Mouse (Mus musculus) layer of hippocampus, adult 2 months (tissue): ENCODE results near the gene Vmn1r230. TPM values are rescaled to one million over a fixed set of nuclear protein-coding genes. Genes with fewer than 3 reads are reported as not detected.

Experiments used
- DNase-seq, 2 experiments: peaks; one replicate each; pipeline ENCODE4 v3.0.0; 2022; ENCODE audit warnings: low spot score in 2 of 2
- H3K27ac ChIP-seq: fragments of 200-600 bp; 2 replicates; pipeline ENCODE4 v1.8.1; 2022
- H3K4me3 ChIP-seq: fragments of 200-600 bp; 2 replicates; pipeline ENCODE4 v1.8.1; 2022; ENCODE audit warnings: mild to moderate bottlenecking
- CTCF ChIP-seq: fragments of 200-600 bp; conservative IDR thresholded peaks from 2 replicates; pipeline ENCODE4 v1.8.1; 2022; ENCODE audit warnings: antibody characterized with exemption, mild to moderate bottlenecking, moderate library complexity
- long read RNA-seq, 2 experiments: library from polyadenylated mRNA; stranded (forward); transcript quantifications; one replicate each; pipeline ENCODE4 v2.0.0; 2021; ENCODE audit warnings: borderline mapping rate in 2 of 2
- total RNA-seq, 2 experiments: library from RNA; stranded (reverse); gene quantifications; 2 replicates each; pipeline ENCODE4 v1.2.3; 2021

Gene Vmn1r230
- total RNA-seq = not detected
- long read RNA-seq, experiment 1 = 0 reads
- long read RNA-seq, experiment 2 = 0 reads

- no peak within 1 kb of the TSS for H3K4me3 ChIP-seq
- H3K27ac ChIP-seq = no peak within 1 kb of the TSS
- no peak for DNase-seq
- no peak for TF ChIP-seq CTCF
Measured at GRCm38 (mm10) chr17:20840144-20840543, at the start of gene Vmn1r230. Gene Vmn1r230 (plus strand): TSS chr17:20840444.

GRCm38 (mm10) chr17:20811255-20811654, 29.0 kb upstream of the Vmn1r230 start, which contains the start of gene Vmn1r229:
Gene Vmn1r229 (plus strand): TSS chr17:20811555.
- H3K27ac ChIP-seq = no peak within 1 kb of the TSS
- TF ChIP-seq CTCF = no peak
- H3K4me3 ChIP-seq = no peak within 1 kb of the TSS
- no peak for DNase-seq

Other genes starting within 250 kb of the Vmn1r230 start
- not detected for gene Vmn2r110, start 244.0 kb upstream of the Vmn1r230 start, total RNA-seq
- not detected for gene Fpr-rs3, start 215.6 kb upstream of the Vmn1r230 start, total RNA-seq
- gene Vmn1r226, start 157.6 kb upstream of the Vmn1r230 start, total RNA-seq = not detected
- gene Vmn1r227, start 110.6 kb upstream of the Vmn1r230 start, total RNA-seq = not detected
- gene Vmn1r228, start 54.3 kb upstream of the Vmn1r230 start, total RNA-seq = not detected
- under 1 TPM in 1 of 2 experiments, not detected in 1; 0.05 TPM for gene Vmn1r229, start 28.9 kb upstream of the Vmn1r230 start, total RNA-seq
- not detected for gene Vmn1r231, start 64.6 kb downstream of the Vmn1r230 start, total RNA-seq
- not detected for gene Vmn1r232, start 79.3 kb downstream of the Vmn1r230 start, total RNA-seq
- gene Ppp2r1a, start 104.9 kb downstream of the Vmn1r230 start, total RNA-seq = 100 to 1,000 TPM; 562 to 601 TPM
- not detected for gene Vmn1r233, start 156.0 kb downstream of the Vmn1r230 start, total RNA-seq
- gene Zfp160, start 168.5 kb downstream of the Vmn1r230 start, total RNA-seq = 10 to 100 TPM; 22.1 to 22.7 TPM